In the genomic region with DNA sequence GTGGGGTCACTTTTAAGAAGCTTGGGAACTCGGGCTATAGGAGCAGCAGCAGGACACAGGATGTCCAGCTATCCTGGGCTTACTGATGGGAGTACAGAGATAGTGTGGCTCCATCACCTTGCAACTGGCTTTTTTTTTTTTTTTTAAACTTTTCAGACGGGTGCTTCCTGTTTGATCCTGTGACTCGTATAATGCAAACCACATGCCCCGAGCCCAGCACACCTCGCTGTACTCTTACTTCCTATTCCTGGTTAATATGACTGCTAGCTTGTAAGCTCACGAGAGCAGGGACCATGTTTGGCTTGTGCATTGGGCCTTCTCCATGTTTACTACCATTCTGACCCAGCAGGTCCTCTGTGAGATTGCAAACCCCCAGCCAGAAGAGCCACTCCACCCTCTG, we compare ENCODE assay signal across 10 mouse cellular contexts. TPM values are rescaled to one million over a fixed set of nuclear protein-coding genes. Genes with fewer than 3 reads are reported as not detected.
A peak's percentile ranks its signal among the peaks of the same experiment; 100 is the strongest.
DNase-seq lines count a peak whose midpoint lies in the region; ATAC-seq and TF ChIP-seq lines count a peak whose summit lies in the region.
"Had no signal": no experiment of that assay in that cellular context is flagged by ENCODE, and none has a peak within 500 bp of the region (broad histone marks: within the 10 kb centered on the region; RNA-seq: fewer than 3 reads in every experiment).

No protein-coding gene starts in this region.

- no peaks in the 10 kb centered on the region for H3K9me3 ChIP-seq in kidney, embryonic 16.5 days (ENCODE audit: low read length)
- H3K9me3 ChIP-seq in intestine, postnatal 0 days (ENCODE audit: control insufficient read depth) = no peaks in the 10 kb centered on the region
- H3K9me3 ChIP-seq: embryonic facial prominence, embryonic 12.5 days; megakaryocyte, embryonic 14.5 days had no signal

- peaks cover 13% of the 10 kb centered on the region for H3K4me1 ChIP-seq in kidney, embryonic 16.5 days (ENCODE audit: insufficient read depth, low read length)
- peaks cover 18% of the 10 kb centered on the region for H3K4me1 ChIP-seq in embryonic fibroblast, embryonic 13.5 days (ENCODE audit: control insufficient read depth, insufficient read depth, low read length)
- peaks cover 10% of the 10 kb centered on the region; the same call in 1 of the 2 replicates for H3K4me1 ChIP-seq in intestine, postnatal 0 days (replicated peaks; ENCODE audit: control insufficient read depth, insufficient read depth, low read length)

- H3K9ac ChIP-seq in kidney, embryonic 16.5 days (replicated peaks; ENCODE audit: low read length) = no peak overlapping the region
- no peak overlapping the region for H3K9ac ChIP-seq in intestine, postnatal 0 days (ENCODE audit: low read depth, low read length)
- H3K9ac ChIP-seq: embryonic facial prominence, embryonic 12.5 days had no signal

- peak overlapping the region; percentile 71 for H3K27ac ChIP-seq in kidney, embryonic 16.5 days (ENCODE audit: low read length)
- peak overlapping the region; percentile 39; the same call in 1 of the 2 replicates for H3K27ac ChIP-seq in embryonic fibroblast, embryonic 13.5 days (ENCODE audit: insufficient read depth, low read length)
- no peak overlapping the region for H3K27ac ChIP-seq in intestine, postnatal 0 days (ENCODE audit: low read depth, low read length)
- H3K27ac ChIP-seq: embryonic facial prominence, embryonic 12.5 days had no signal

- H3K27me3 ChIP-seq in kidney, embryonic 16.5 days (ENCODE audit: insufficient read depth, low read length) = no peaks in the 10 kb centered on the region
- H3K27me3 ChIP-seq in intestine, postnatal 0 days (replicated peaks; ENCODE audit: control insufficient read depth, insufficient read depth, low read length) = no peaks in the 10 kb centered on the region
- H3K27me3 ChIP-seq: embryonic facial prominence, embryonic 12.5 days; megakaryocyte, embryonic 14.5 days had no signal

- ATAC-seq in kidney, embryonic 16.5 days (ENCODE audit: low FRiP score, low TSS enrichment) = no peak; the same call in 1 of the 2 replicates
- peak; percentile 89 for ATAC-seq in CD4-positive, CD25-positive, alpha-beta regulatory T cell, adult 4 months
- ATAC-seq in monocyte, adult 5-6 weeks (replicated peaks; ENCODE audit: insufficient number of reproducible peaks, low FRiP score, low TSS enrichment, poor library complexity, severe bottlenecking) = 0 out of 2 replicates have a peak, but pooled peaks have one; percentile 40
- no peak for ATAC-seq in intestine, postnatal 0 days

- intact Hi-C loops in left cerebral cortex, postnatal 4 days (cut with DNase I) = no loop called here

- no peak overlapping the region for H3K4me3 ChIP-seq in kidney, embryonic 16.5 days (ENCODE audit: low read length)
- H3K4me3 ChIP-seq in embryonic fibroblast, embryonic 13.5 days (ENCODE audit: insufficient read depth, low read length) = no peak overlapping the region
- H3K4me3 ChIP-seq in intestine, postnatal 0 days (ENCODE audit: low read depth, low read length) = no peak overlapping the region
- H3K4me3 ChIP-seq: embryonic facial prominence, embryonic 12.5 days; megakaryocyte, embryonic 14.5 days had no signal

- H3K4me2 ChIP-seq in kidney, embryonic 16.5 days (replicated peaks; ENCODE audit: low read depth, low read length) = no peak overlapping the region
- no peak overlapping the region for H3K4me2 ChIP-seq in intestine, postnatal 0 days (replicated peaks; ENCODE audit: low read depth)
- H3K4me2 ChIP-seq: embryonic facial prominence, embryonic 12.5 days had no signal

- no peak for TF ChIP-seq POLR2A in embryonic fibroblast, embryonic 13.5 days (IDR thresholded peaks at IDR 0.05; ENCODE audit: low read depth, low read length)

- TF ChIP-seq CTCF in embryonic fibroblast, embryonic 13.5 days (IDR thresholded peaks at IDR 0.05; ENCODE audit: borderline replicate concordance, insufficient read depth, low read length) = no peak
- no peak for TF ChIP-seq CTCF in intestine, postnatal 0 days (IDR thresholded peaks at IDR 0.05; ENCODE audit: low read depth)

- DNase-seq in kidney, adult 9 months = no peak
- no peak for DNase-seq in testis, postnatal 14 days (ENCODE audit: low spot score)
- DNase-seq in left cerebral cortex, postnatal 4 days = no peak

- WGBS in kidney, embryonic 16.5 days = 68% methylated on average over 6 of the region's 6 CpGs
- 65% methylated on average over 6 of the region's 6 CpGs for WGBS in intestine, postnatal 0 days

- peaks cover 25% of the 10 kb centered on the region for H3K36me3 ChIP-seq in kidney, embryonic 16.5 days (ENCODE audit: insufficient read depth, low read length)
- peaks cover 20% of the 10 kb centered on the region for H3K36me3 ChIP-seq in intestine, postnatal 0 days (ENCODE audit: control insufficient read depth, insufficient read depth)

RNA-seq across cellular contexts. Expression of gene Itgae, which starts 6.1 kb away (rescaled TPM):
- 0.24 and 0.44 TPM in 2 replicates for polyA plus RNA-seq in kidney, embryonic 16.5 days (2015; fragmentation: Nextera tagmentation; extraction: Ambion mirVana)
- 100 to 1,000 TPM in 1 of 2 experiments, 10 to 100 TPM in 1; 63.9 to 126 TPM for polyA plus RNA-seq in CD4-positive, CD25-positive, alpha-beta regulatory T cell, adult 4 months (2017; shearing (Covaris generic))
- polyA plus RNA-seq in embryonic fibroblast, embryonic 13.5 days (2011; ENCODE audit: insufficient read length, low read depth, missing spikeins) = not detected in 2 replicates
- 1.7 to 2.4 TPM (median 1.8 TPM) in 3 replicates for total RNA-seq in monocyte, adult 5-6 weeks (2017)
- polyA plus RNA-seq in intestine, postnatal 0 days (2015; fragmentation: Nextera tagmentation; extraction: Ambion mirVana) = 0.30 and 0.31 TPM in 2 replicates
- not detected for total RNA-seq in left cerebral cortex, postnatal 4 days (2021)

RNA-seq across cellular contexts. Expression of gene Ncbp3, which starts 36.7 kb away (rescaled TPM):
- polyA plus RNA-seq in kidney, embryonic 16.5 days (2015; fragmentation: Nextera tagmentation; extraction: Ambion mirVana) = 11.1 and 12.7 TPM in 2 replicates
- polyA plus RNA-seq in CD4-positive, CD25-positive, alpha-beta regulatory T cell, adult 4 months (2017; shearing (Covaris generic)) = 10 to 100 TPM; 17.1 to 21.5 TPM
- polyA plus RNA-seq in embryonic fibroblast, embryonic 13.5 days (2011; ENCODE audit: insufficient read length, low read depth, missing spikeins) = 10.2 and 11.1 TPM in 2 replicates
- 11.5 to 18.1 TPM (median 14.0 TPM) in 3 replicates for total RNA-seq in monocyte, adult 5-6 weeks (2017)
- polyA plus RNA-seq in intestine, postnatal 0 days (2015; fragmentation: Nextera tagmentation; extraction: Ambion mirVana) = 3.4 and 4.6 TPM in 2 replicates
- 10 to 100 TPM; 10.4 to 10.7 TPM for total RNA-seq in left cerebral cortex, postnatal 4 days (2021)

RNA-seq across cellular contexts. Expression of gene Haspin, which starts 53.8 kb away (rescaled TPM):
- 16.9 and 18.5 TPM in 2 replicates for polyA plus RNA-seq in kidney, embryonic 16.5 days (2015; fragmentation: Nextera tagmentation; extraction: Ambion mirVana)
- 1 to 10 TPM; 6.6 to 8.2 TPM for polyA plus RNA-seq in CD4-positive, CD25-positive, alpha-beta regulatory T cell, adult 4 months (2017; shearing (Covaris generic))
- polyA plus RNA-seq in embryonic fibroblast, embryonic 13.5 days (2011; ENCODE audit: insufficient read length, low read depth, missing spikeins) = 5.6 and 6.4 TPM in 2 replicates
- total RNA-seq in monocyte, adult 5-6 weeks (2017) = 6.3 to 16.9 TPM (median 6.5 TPM) in 3 replicates
- 5.7 and 7.3 TPM in 2 replicates for polyA plus RNA-seq in intestine, postnatal 0 days (2015; fragmentation: Nextera tagmentation; extraction: Ambion mirVana)
- 1 to 10 TPM; 1.6 TPM for total RNA-seq in left cerebral cortex, postnatal 4 days (2021)

Comparison
In these comparisons a context has a peak if more than half of its experiments do, and no peak if none do; other contexts are left out.
1. ATAC-seq: peak in CD4-positive, CD25-positive, alpha-beta regulatory T cell, adult 4 months (single experiment) and monocyte, adult 5-6 weeks (single experiment); none in kidney, embryonic 16.5 days (single experiment) and intestine, postnatal 0 days (single experiment).
2. RNA of gene Itgae, which starts 6.1 kb away (polyA plus RNA-seq): 63.9 to 126 TPM in CD4-positive, CD25-positive, alpha-beta regulatory T cell, adult 4 months; 0.30 to 0.31 TPM in intestine, postnatal 0 days, 0.24 to 0.44 TPM in kidney, embryonic 16.5 days and not detected in embryonic fibroblast, embryonic 13.5 days; every median in the first group is over 10 times any median in the second.